Mouse (Mus musculus) regulatory T cell (primary cell): ENCODE measurements at regions not wholly inside any gene's neighbourhood (a gene's known extent, or its start where the extent isn't known, plus 50 kb on each side); places are given as distances from the start of the nearest gene placed in this dataset.
"Not testable (repeated sequence)": the region's sequence is repeated elsewhere in the genome, so short reads cannot be mapped to it uniquely, and the experiment has no call there.

Source experiments
- in situ Hi-C: fragments of 300-600 bp; cut with MboI, MseI; formaldehyde crosslinking; loops from one replicate; pipeline ENCODE4 v1.15.1; 2025; ENCODE audit warnings: high pct_unique_total_duplicates

GRCm38 (mm10) chr13:72505954-72506353 is 122.7 kb upstream of the Irx2 start:
- in situ Hi-C loops = no loop called here

- in situ Hi-C loops = no loop called here
Observed at GRCm38 (mm10) chr13:72538633-72539032, 90.0 kb upstream of the Irx2 start.

- in situ Hi-C loops = no loop called here
Observed at GRCm38 (mm10) chr13:72541706-72542105, 86.9 kb upstream of the Irx2 start.

DNA sequence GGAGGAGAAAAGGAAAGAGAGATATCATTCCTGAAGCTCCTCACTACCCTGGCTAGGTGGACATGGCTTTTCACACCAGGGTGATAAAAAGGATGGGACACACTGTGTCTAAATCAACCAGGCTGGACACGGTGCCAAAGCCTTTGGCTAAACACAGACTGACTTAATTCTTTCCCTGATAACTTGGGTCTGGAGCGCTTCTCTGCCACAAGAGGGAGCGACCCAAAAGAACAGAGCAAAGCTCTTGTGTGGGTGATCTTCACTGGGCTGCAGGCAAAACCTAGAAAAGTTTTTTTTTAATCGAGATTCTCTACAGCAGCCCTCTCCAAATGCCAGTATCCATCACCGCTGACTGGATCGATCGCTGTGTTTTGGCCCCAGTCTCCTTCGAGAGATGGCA is 70.7 kb upstream of the Irx2 start:
- in situ Hi-C loops = no loop called here

GRCm38 (mm10) chr13:72571871-72572270 is 56.7 kb upstream of the Irx2 start:
- in situ Hi-C loops = no loop called here

DNA sequence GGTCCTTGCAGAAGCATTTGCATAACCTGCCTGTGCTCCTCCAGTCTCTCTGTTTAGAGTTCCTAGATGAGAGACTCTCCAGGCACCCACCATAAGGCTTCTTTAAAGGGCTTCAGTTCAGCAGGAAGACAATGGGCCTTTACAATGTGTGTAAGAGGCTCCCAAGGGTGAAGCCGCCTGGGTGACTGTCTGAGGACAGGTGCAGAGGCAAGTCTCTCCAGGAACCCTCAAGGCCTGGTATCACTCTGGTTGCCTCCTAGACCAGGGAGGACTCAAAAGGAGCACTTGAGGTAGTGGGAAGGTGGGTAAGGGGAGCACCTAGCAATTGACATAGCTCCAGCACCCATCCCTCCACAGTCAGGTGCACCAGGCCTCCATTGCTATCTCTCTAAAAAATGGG is 55.8 kb upstream of the Irx2 start:
- in situ Hi-C loops = no loop called here

DNA sequence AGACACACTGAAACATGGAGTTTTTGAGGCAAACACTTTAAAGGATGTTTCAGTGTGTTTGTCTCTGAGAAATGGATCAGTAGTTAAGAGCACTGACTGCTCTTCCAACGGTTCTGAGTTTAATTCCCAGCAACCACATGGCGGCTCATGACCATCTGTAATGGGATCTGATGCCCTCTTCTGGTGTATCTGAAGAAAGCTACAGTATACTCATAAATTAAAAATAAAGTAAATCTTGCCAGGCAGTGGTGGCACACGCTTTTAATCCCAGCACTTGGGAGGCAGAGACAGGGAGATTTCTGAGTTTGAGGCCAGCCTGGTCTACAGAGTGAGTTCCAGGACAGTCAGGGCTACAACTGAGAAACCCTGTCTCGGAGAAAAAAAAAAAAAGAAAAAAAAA is 54.5 kb upstream of the Irx2 start:
- in situ Hi-C loops = not testable (repeated sequence)

- in situ Hi-C loops = no loop called here
Observed at GRCm38 (mm10) chr13:72576485-72576884, 52.1 kb upstream of the Irx2 start.

DNA sequence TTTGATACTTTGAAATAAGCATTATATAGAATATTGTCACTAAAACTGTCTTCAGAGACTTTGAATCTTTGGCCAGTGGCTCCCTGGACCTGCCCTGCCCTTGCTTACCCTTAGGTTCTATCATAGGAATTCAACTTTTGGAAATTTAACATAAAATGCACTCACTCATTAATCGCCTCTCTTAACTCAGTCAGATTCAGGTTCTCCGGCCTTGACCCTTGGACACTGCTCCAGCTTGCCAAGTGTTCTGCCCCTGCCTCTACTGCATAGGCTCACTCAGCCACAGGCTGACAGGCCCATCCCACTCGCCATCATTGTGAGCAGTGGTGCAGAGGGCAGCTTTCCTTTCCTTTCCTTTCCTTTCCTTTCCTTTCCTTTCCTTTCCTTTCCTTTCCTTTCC is 50.2 kb upstream of the Irx2 start:
- in situ Hi-C loops = no loop called here
